Mouse (Mus musculus) MEL (cell line): ENCODE measurements at regions not wholly inside any gene's neighbourhood (a gene's known extent, or its start where the extent isn't known, plus 50 kb on each side); places are given as distances from the start of the nearest gene placed in this dataset.

Experiments used
- CTCF ChIP-seq, 3 experiments: IDR thresholded peaks in 2 of 3; conservative IDR thresholded peaks in 1 of 3; 2 replicates each; pipeline ENCODE4 v1.5.1; 2011 to 2012; ENCODE audit warnings: low read length in 3 of 3, low read depth in 2 of 3, mild to moderate bottlenecking in 2 of 3, improper control_type of control experiment in 1 of 3, inconsistent platforms in 1 of 3, mixed read lengths in 1 of 3, moderate library complexity in 1 of 3; ENCODE audit not compliant: control insufficient read depth in 1 of 3, insufficient read depth in 1 of 3, poor library complexity in 1 of 3, severe bottlenecking in 1 of 3
- EP300 ChIP-seq, 2 experiments: IDR thresholded peaks; 2 replicates each; pipeline ENCODE4 v1.6.1; 2011; ENCODE audit warnings: improper control_type of control experiment in 2 of 2, low read length in 2 of 2, low read depth in 1 of 2, mild to moderate bottlenecking in 1 of 2
- KAT2A ChIP-seq: conservative IDR thresholded peaks from 2 replicates; pipeline ENCODE4 v1.6.1; 2012; ENCODE audit warnings: low read depth, low read length, improper control_type of control experiment, inconsistent platforms
- MAZ ChIP-seq: IDR thresholded peaks from 2 replicates; pipeline ENCODE4 v1.6.1; 2012; ENCODE audit warnings: low read depth, mild to moderate bottlenecking, inconsistent platforms, low read length, improper control_type of control experiment
- NRF1 ChIP-seq: IDR thresholded peaks from 2 replicates; pipeline ENCODE4 v1.6.1; 2014; ENCODE audit warnings: low read depth, mild to moderate bottlenecking, inconsistent platforms, low read length, improper control_type of control experiment, moderate library complexity; ENCODE audit not compliant: poor library complexity, insufficient read depth, severe bottlenecking
- POLR2A ChIP-seq, 2 experiments: IDR thresholded peaks; 2 replicates each; pipeline ENCODE4 v1.6.1; 2011 to 2012; ENCODE audit warnings: low read length in 2 of 2, mild to moderate bottlenecking in 2 of 2, control low read depth in 1 of 2, improper control_type of control experiment in 1 of 2, low read depth in 1 of 2, moderate library complexity in 1 of 2; ENCODE audit not compliant: control insufficient read depth in 1 of 2, insufficient read depth in 1 of 2, poor library complexity in 1 of 2
- RAD21 ChIP-seq: IDR thresholded peaks from 2 replicates; pipeline ENCODE4 v1.6.1; 2011; ENCODE audit warnings: mild to moderate bottlenecking, low read depth, low read length, improper control_type of control experiment
- SIN3A ChIP-seq: IDR thresholded peaks from 2 replicates; pipeline ENCODE4 v1.6.1; 2012; ENCODE audit warnings: low read length, improper control_type of control experiment, inconsistent platforms
- USF2 ChIP-seq, 2 experiments: IDR thresholded peaks; 2 replicates each; pipeline ENCODE4 v1.6.1; 2011 to 2012; ENCODE audit warnings: improper control_type of control experiment in 2 of 2, low read length in 2 of 2, borderline replicate concordance in 1 of 2, inconsistent platforms in 1 of 2, low read depth in 1 of 2, mild to moderate bottlenecking in 1 of 2; ENCODE audit not compliant: insufficient read depth in 1 of 2
- ZKSCAN1 ChIP-seq: IDR thresholded peaks from 2 replicates; pipeline ENCODE4 v1.6.1; 2012; ENCODE audit warnings: low read depth, mild to moderate bottlenecking, inconsistent platforms, low read length, improper control_type of control experiment, moderate library complexity

- TF ChIP-seq RAD21 (no peak), CTCF (IDR thresholded peaks at IDR 0.05 in 2 of 3, conservative IDR thresholded peaks at IDR 0.05 in 1 of 3; ENCODE audit: control insufficient read depth in 1 of 3, insufficient read depth in 1 of 3, low read depth in 2 of 3, low read length in 3 of 3, poor library complexity in 1 of 3, severe bottlenecking in 1 of 3) (no peak), NRF1 (no peak), POLR2A (IDR thresholded peaks at IDR 0.05; ENCODE audit: control insufficient read depth in 1 of 2, insufficient read depth in 1 of 2, low read depth in 1 of 2, low read length in 2 of 2, poor library complexity in 1 of 2) (no peak), USF2 (IDR thresholded peaks at IDR 0.05; ENCODE audit: borderline replicate concordance in 1 of 2, insufficient read depth in 1 of 2, low read depth in 1 of 2, low read length in 2 of 2) (no peak), EP300 (IDR thresholded peaks at IDR 0.05; ENCODE audit: low read depth in 1 of 2, low read length in 2 of 2) (no peak), SIN3A (no peak), KAT2A (no peak), ZKSCAN1 (no peak), MAZ (no peak)
These were observed 62.3 kb upstream of the Cd93 start for GRCm38 (mm10) chr2:148505651-148506050.
